Mouse (Mus musculus) cerebellum, postnatal 36 days (tissue): Measurements from ENCODE around the gene Morn1.

ENCODE experiments used
- DNase-seq, 2 experiments: peaks; one replicate each; pipeline ENCODE4 v3.0.0; 2021 to 2022; ENCODE audit warnings: mixed read lengths in 2 of 2

Morn1 gene

GRCm38 (mm10) chr4:155140795-155141265 is 54.5 kb downstream of the Morn1 start:
- DNase-seq: peak in 1 of 2 experiments; percentile 41

- DNase-seq: no peak
Measured at GRCm38 (mm10) chr4:155142836-155143235, 56.5 kb downstream of the Morn1 start.

- no peak for DNase-seq
Measured at GRCm38 (mm10) chr4:155143411-155143810, 57.0 kb downstream of the Morn1 start.

GRCm38 (mm10) chr4:155143871-155144502 is 57.6 kb downstream of the Morn1 start:
- peak in 1 of 2 experiments; percentile 35 for DNase-seq

GRCm38 (mm10) chr4:155144548-155145180 is 58.3 kb downstream of the Morn1 start:
- DNase-seq: no peak

GRCm38 (mm10) chr4:155146107-155146823 is 59.9 kb downstream of the Morn1 start:
- no peak for DNase-seq

- no peak for DNase-seq
Measured at GRCm38 (mm10) chr4:155148453-155148852, 62.1 kb downstream of the Morn1 start.

- DNase-seq: peak in 1 of 2 experiments; percentile 34
Measured at GRCm38 (mm10) chr4:155148910-155149698, 62.7 kb downstream of the Morn1 start.

GRCm38 (mm10) chr4:155149941-155150275 is 63.5 kb downstream of the Morn1 start:
- DNase-seq: no peak

- peak; percentile 60 to 68 for DNase-seq
Measured at GRCm38 (mm10) chr4:155150276-155151113, 64.1 kb downstream of the Morn1 start.

GRCm38 (mm10) chr4:155151221-155151788 is 64.9 kb downstream of the Morn1 start:
- DNase-seq: peak in 1 of 2 experiments; percentile 12

GRCm38 (mm10) chr4:155151845-155152244 is 65.5 kb downstream of the Morn1 start:
- no peak for DNase-seq

GRCm38 (mm10) chr4:155152476-155152875 is 66.1 kb downstream of the Morn1 start:
- peak; percentile 95 to 97 for DNase-seq

- peak in 1 of 2 experiments; percentile 13 for DNase-seq
Measured at GRCm38 (mm10) chr4:155153389-155154072, 67.2 kb downstream of the Morn1 start.

- no peak for DNase-seq
Measured at GRCm38 (mm10) chr4:155154986-155155385, 68.6 kb downstream of the Morn1 start.

GRCm38 (mm10) chr4:155156734-155157133 is 70.4 kb downstream of the Morn1 start:
- no peak for DNase-seq

- DNase-seq: peak; percentile 52 to 58
Measured at GRCm38 (mm10) chr4:155157871-155158542, 71.6 kb downstream of the Morn1 start.

GRCm38 (mm10) chr4:155158543-155158917 is 72.2 kb downstream of the Morn1 start:
- DNase-seq: no peak

GRCm38 (mm10) chr4:155162433-155163319 is 76.3 kb downstream of the Morn1 start:
- DNase-seq: no peak

- no peak for DNase-seq
Measured at GRCm38 (mm10) chr4:155163320-155163651, 76.9 kb downstream of the Morn1 start.
